Mouse (Mus musculus) 3134 (cell line): ENCODE results near the gene Slc9a5.

Experiments used
- DNase-seq: peaks from one replicate; pipeline ENCODE4 v3.0.0-alpha.2; 2011; ENCODE audit warnings: low spot score; ENCODE audit not compliant: insufficient read length; ENCODE audit errors: extremely low read depth

Gene Slc9a5

GRCm38 (mm10) chr8:105350186-105350585 is 1.5 kb downstream of the Slc9a5 start:
- DNase-seq = no peak

GRCm38 (mm10) chr8:105353583-105354135 is 5.0 kb downstream of the Slc9a5 start:
- no peak for DNase-seq

GRCm38 (mm10) chr8:105354549-105354948 is 5.9 kb downstream of the Slc9a5 start:
- no peak for DNase-seq

GRCm38 (mm10) chr8:105355179-105356024 is 6.8 kb downstream of the Slc9a5 start:
- no peak for DNase-seq

- DNase-seq = no peak
Observed at GRCm38 (mm10) chr8:105356681-105357080, 8.0 kb downstream of the Slc9a5 start.

- DNase-seq = no peak
Observed at GRCm38 (mm10) chr8:105359208-105359607, 10.6 kb downstream of the Slc9a5 start.

GRCm38 (mm10) chr8:105359646-105360045 is 11.0 kb downstream of the Slc9a5 start:
- DNase-seq = no peak

GRCm38 (mm10) chr8:105361751-105362702 is 13.4 kb downstream of the Slc9a5 start:
- DNase-seq = no peak

GRCm38 (mm10) chr8:105367107-105367506 is 18.5 kb downstream of the Slc9a5 start:
- no peak for DNase-seq

- DNase-seq = peak; percentile 94
Observed at GRCm38 (mm10) chr8:105372473-105372872, 23.8 kb downstream of the Slc9a5 start.

GRCm38 (mm10) chr8:105373032-105373431 is 24.4 kb downstream of the Slc9a5 start, which contains the start of gene Plekhg4:
Plekhg4 (plus strand) TSS chr8:105373274.
- DNase-seq = peak; percentile 83

GRCm38 (mm10) chr8:105374513-105374966 is 25.9 kb downstream of the Slc9a5 start:
- no peak for DNase-seq

GRCm38 (mm10) chr8:105378673-105379072 is 30.0 kb downstream of the Slc9a5 start:
- peak; percentile 44 for DNase-seq

GRCm38 (mm10) chr8:105380308-105380707 is 31.7 kb downstream of the Slc9a5 start:
- peak; percentile 43 for DNase-seq

GRCm38 (mm10) chr8:105384070-105384469 is 35.4 kb downstream of the Slc9a5 start:
- no peak for DNase-seq

GRCm38 (mm10) chr8:105387151-105387550 is 38.5 kb downstream of the Slc9a5 start:
- peak; percentile 56 for DNase-seq

GRCm38 (mm10) chr8:105389096-105389495 is 40.5 kb downstream of the Slc9a5 start:
- no peak for DNase-seq

- no peak for DNase-seq
Observed at GRCm38 (mm10) chr8:105393089-105393787, 44.6 kb downstream of the Slc9a5 start.

GRCm38 (mm10) chr8:105393915-105394314 is 45.3 kb downstream of the Slc9a5 start:
- no peak for DNase-seq

- DNase-seq = no peak
Observed at GRCm38 (mm10) chr8:105397747-105398146, 49.1 kb downstream of the Slc9a5 start.
